Mouse (Mus musculus) gastrocnemius, postnatal 36 days (tissue): Measurements from ENCODE around the gene Cdk11b. TPM values are rescaled to one million over a fixed set of nuclear protein-coding genes. Genes with fewer than 3 reads are reported as not detected.

Experiments used
- DNase-seq, 2 experiments: peaks; one replicate each; pipeline ENCODE4 v3.0.0; 2022
- intact Hi-C: fragments of 180-260 bp; cut with DNase I; formaldehyde crosslinking; loops from one replicate; pipeline ENCODE4 v1.15.1; 2025
- long read RNA-seq, 2 experiments: library from polyadenylated mRNA; stranded (forward); transcript quantifications; one replicate each; pipeline ENCODE4 v2.0.0; 2021
- total RNA-seq, 2 experiments: library from RNA; stranded (reverse); gene quantifications; 2 replicates each; pipeline ENCODE4 v1.2.3; 2021

The Cdk11b gene
- total RNA-seq = 10 to 100 TPM; 20.6 to 28.1 TPM
- long read RNA-seq, experiment 1, transcript Cdk11b-201 (20 exons, 2,595 nt) = major isoform, 5 of 19 reads
- long read RNA-seq, experiment 1, partial matches to known transcripts = 5 of 19 reads
- long read RNA-seq, experiment 1, other reads (novel, unspliced or antisense) = 7 of 19 reads
- long read RNA-seq, experiment 2, partial matches to known transcripts = 9 of 16 reads
- long read RNA-seq, experiment 2, other reads (novel, unspliced or antisense) = 3 of 16 reads

GRCm38 (mm10) chr4:155624338-155625291, at the start of gene Cdk11b:
Gene Cdk11b (plus strand): TSS chr4:155624854.
- intact Hi-C loops = no loop called here
- peak; percentile 89 to 92 for DNase-seq

DNA sequence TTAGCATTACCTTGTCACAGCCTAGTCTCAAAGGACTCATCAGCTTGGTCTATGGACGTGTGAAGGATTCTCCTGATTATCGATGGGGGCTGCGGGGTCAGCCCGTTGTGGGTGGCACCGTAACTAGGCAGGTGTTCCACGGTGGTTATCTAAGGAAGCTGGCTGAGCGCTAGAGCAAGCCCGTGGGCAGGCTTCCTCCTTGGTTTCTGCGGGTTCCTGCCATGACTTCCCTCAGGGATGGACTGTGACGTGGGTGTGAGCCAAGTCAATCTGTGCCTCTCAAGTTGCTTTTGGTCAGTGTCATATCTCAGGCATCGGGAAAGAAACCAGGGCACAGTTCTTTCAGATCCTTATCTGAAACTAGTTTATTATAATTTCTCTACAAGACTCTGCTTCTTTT, 49.7 kb upstream of the Cdk11b start:
- intact Hi-C loops = no loop called here
- no peak for DNase-seq

- no peak for DNase-seq
- intact Hi-C loops = no loop called here
Measured at GRCm38 (mm10) chr4:155575521-155575920, 49.1 kb upstream of the Cdk11b start.

DNA sequence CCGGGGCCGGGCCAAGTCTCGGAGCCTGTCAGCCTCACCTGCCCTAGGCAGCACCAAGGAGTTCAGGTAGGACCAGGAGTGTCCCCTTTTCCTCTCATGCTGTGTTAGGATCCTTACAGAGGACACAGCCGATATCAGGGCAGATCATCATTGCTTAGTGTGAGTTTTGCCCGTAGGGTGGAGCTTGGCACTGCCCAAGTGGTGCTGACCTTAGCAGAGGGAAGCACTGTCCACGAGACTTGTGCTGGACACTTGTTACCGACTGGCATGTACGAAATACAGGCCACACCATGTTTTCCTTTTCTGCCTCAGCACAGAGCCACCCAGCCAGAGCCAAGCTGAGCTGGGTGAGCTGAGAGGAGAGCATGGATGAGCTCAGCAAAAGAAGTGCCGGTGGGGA, 47.5 kb upstream of the Cdk11b start:
- no peak for DNase-seq
- intact Hi-C loops = no loop called here

DNA sequence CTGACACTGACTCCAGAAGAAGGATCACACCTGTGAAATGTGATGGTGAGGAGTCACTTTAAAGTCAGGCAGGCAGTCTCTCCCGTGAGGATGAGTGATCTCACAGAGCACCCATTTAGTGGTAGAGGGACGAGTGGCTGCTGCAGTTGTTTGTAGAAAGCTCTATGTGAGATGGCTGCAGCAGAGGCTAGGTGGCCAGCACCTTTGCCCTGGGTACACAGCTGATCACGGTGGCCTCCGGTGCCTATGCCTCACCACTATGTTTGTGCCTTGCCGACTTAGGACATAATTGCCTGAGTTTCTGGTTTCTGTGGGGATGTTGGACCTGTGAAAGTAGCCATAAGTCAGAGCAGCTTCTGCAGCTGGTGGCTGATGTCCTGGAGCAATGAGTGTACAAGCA, 46.9 kb upstream of the Cdk11b start:
- no peak for DNase-seq
- intact Hi-C loops = no loop called here

DNA sequence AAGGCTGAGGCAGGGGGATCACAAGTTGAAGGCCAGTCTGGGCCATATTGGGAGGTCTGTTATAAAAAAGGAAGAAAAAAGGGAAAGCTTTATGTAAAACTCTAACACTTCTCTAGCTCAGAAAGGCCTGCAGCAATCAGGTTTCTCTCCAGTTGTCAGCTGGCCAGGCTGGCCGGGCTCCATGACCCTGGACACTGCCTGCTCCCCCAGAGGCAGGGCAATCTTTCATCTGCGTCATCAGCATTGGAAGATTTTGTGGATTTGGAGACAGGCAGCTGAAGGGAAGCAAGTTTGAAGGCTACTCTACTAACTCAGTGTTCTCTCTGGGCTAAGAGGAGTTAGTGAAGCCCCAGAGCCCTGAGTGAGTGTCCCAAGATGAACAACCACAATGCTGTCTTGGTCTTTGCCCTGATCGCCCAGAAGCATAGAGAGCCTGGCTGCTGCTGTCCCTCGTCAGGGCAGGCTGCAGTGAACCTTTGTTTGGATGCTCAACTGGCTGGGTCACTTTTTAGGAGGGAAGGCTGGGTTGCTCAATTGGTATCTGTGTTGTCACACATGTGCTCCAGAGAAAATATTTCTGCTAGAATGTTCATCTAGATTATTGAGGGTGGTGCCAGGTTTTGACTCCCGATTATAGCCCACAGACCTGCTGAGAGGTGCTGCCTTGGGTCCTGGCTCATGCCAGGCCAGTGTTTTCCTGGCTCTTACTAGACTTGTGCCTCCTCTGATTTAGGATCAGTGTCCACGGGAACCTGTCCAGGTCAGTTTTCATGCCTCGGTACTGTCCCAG, 46.1 kb upstream of the Cdk11b start:
- intact Hi-C loops = no loop called here
- peak; percentile 74 to 84 for DNase-seq

DNA sequence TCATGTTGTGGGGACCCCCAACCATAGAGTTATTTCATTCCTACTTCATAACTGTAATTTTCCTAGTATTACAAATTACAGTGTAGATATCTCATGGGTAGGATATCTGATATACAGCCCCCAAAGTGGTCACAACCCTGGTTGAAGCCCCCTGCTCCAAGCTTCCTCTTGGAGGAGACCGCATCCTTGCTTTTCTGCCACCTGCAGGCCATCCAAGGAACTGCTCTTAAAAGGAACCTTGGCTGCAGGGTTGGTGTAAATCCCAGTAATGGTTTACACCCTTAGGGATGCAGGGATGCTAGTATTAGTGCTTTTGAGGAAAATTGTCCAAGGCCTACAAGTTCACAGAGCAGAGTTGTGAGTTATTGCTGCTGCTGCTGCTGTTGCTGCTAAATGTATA, 44.2 kb upstream of the Cdk11b start:
- intact Hi-C loops = loop anchor here (1.0 to 5.0 kb wide), 2 partner anchors 99 to 213 kb away; no protein-coding TSS in a partner anchor
- DNase-seq = peak in 1 of 2 experiments; percentile 48

- no peak for DNase-seq
- intact Hi-C loops = loop anchor here (5.0 kb wide), 1 partner anchor 215 kb away; no protein-coding TSS in a partner anchor
Measured at GRCm38 (mm10) chr4:155582279-155582905, 42.3 kb upstream of the Cdk11b start.

DNA sequence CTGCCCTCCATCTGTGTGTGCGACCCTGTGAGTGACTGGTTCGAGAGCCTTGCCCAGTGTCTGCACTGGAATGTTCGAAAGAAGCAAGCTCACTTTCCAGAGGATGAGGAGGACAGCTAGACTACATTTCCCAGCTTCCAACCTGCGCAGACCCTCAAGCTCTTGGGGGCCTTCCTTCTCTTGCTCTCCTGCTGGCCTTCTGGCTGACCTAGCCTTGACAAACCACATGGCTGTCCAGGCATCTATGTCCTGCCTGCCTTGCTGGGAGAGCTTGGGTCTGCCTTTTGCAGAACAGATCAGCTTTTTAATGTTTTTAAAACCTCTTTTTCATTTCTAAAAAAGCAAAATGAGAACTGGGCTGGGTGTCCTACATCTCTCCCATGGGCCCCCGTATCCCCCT, 35.3 kb upstream of the Cdk11b start:
- DNase-seq = no peak
- intact Hi-C loops = no loop called here

DNA sequence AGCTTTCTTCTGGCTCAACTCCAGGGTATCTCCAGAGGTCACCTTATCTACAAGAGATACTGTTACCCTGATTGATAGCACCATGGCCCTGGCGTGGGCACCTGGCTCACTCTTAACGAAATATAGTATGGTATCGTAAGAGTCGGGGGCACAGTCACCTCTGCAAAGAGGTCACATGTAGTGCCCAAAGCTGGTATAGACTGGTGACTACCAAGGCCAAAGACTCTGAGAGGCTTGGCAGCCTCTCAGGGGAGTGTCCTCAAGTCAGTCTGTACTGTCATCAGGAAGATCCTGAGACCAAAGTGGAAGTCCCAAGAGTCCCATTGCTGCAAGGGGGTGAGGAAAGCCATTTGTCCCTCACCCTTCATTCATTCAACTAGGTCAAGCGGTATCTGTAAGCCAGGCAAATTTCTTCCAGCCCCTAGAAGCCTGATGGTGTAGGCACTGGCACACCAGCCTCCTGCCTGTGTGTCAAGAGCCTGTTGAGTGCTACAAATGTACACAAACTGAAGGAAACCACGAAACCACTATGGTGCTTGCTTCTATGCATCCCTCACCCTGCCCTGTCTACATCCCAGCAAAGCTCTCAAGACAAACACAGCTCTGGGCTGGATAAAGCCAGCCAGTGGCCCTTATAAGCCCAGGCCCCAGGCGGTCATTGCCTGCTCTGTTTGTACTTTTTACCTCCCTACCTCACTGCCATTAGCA, 33.5 kb upstream of the Cdk11b start:
- intact Hi-C loops = no loop called here
- no peak for DNase-seq

DNA sequence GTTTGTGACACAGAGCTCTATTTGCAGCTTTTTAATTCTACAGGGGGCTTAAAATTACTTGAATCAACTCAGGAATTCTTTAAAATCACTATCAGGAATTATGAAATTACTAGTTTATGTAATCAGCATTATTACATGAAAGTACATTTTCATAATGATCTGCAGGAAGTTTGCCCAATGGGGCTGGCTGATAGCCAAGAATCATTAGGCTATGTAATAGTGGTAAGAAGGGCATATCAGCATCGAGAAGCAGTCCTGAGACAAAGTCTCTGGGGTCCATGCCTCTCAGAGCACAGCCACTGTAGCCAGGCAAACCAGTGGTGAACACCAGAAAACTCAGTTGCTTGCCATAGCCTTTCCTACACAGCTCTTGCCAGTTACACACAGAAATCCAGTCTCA, 30.9 kb upstream of the Cdk11b start:
- no peak for DNase-seq
- intact Hi-C loops = no loop called here

- intact Hi-C loops = no loop called here
- no peak for DNase-seq
Measured at GRCm38 (mm10) chr4:155595777-155596176, 28.9 kb upstream of the Cdk11b start.

GRCm38 (mm10) chr4:155596606-155597005, 28.0 kb upstream of the Cdk11b start:
- DNase-seq = no peak
- intact Hi-C loops = loop anchor here (1.0 kb wide), 1 partner anchor 23 kb away; no protein-coding TSS in a partner anchor

GRCm38 (mm10) chr4:155598536-155598935, 26.1 kb upstream of the Cdk11b start:
- intact Hi-C loops = no loop called here

GRCm38 (mm10) chr4:155599901-155600825, 24.5 kb upstream of the Cdk11b start:
- intact Hi-C loops = no loop called here

More at GRCm38 (mm10) chr4:155598536-155598935, 26.1 kb upstream of the Cdk11b start:
- DNase-seq = no peak

GRCm38 (mm10) chr4:155601091-155601996, 23.3 kb upstream of the Cdk11b start, which contains the start of gene Slc35e2:
Gene Slc35e2 (plus strand): TSS chr4:155601416.
- intact Hi-C loops = no loop called here

More at GRCm38 (mm10) chr4:155599901-155600825, 24.5 kb upstream of the Cdk11b start:
- no peak for DNase-seq

GRCm38 (mm10) chr4:155601997-155602456, 22.6 kb upstream of the Cdk11b start:
- DNase-seq = no peak

More at GRCm38 (mm10) chr4:155601091-155601996, 23.3 kb upstream of the Cdk11b start, which contains the start of gene Slc35e2:
- DNase-seq = peak; percentile 90 to 99

More at GRCm38 (mm10) chr4:155601997-155602456, 22.6 kb upstream of the Cdk11b start:
- intact Hi-C loops = no loop called here
